In the genomic region with DNA sequence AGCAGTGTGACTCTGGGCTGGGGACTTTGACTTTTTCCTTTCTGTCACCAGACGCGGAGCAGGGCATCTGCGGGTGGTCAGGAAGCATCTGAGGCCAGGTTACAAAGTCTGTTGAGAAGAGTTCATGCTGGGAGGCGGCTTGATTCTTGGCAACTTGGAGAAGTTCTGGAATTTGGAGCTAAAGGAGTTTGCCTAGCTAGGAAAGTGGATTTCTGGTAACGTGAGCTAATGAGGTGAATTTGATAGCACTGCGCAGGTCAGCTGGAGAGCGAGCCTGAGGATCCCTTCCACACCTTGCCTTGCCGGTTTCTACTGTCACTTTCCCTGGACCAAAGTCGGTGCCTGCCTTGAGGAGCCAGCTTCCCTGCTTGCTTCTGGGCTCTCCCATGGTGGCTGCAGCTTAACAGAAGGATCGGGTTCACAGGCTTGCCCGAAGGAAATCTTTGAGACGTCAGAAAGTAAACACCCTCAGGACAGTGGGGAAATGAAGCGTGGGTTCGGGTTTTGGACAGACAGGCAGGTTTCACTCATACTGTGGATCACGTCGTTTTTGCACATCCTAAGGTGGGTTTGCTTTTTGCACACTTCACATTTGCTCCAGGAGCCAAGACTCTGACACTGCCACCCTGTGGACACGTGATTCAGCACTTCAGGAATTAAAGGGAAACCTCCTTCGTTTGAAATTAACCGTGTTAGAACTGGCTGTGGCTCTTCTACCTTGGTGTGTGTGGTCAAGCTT, we compare ENCODE assay signal across 8 mouse cellular contexts. TPM values are rescaled to one million over a fixed set of nuclear protein-coding genes. Genes with fewer than 3 reads are reported as not detected.
A peak's percentile ranks its signal among the peaks of the same experiment; 100 is the strongest.
DNase-seq lines count a peak whose midpoint lies in the region; ATAC-seq lines count a peak whose summit lies in the region.

No protein-coding gene starts in this region.

- H3K9ac ChIP-seq in embryonic facial prominence, embryonic 15.5 days: no peak overlapping the region
- no peak overlapping the region; the same call in 1 of the 2 replicates for H3K9ac ChIP-seq in hindbrain, embryonic 11.5 days (ENCODE audit: low read depth, low read length)
- peak overlapping the region; percentile 22 for H3K9ac ChIP-seq in limb, embryonic 11.5 days (ENCODE audit: low read length)
- peak overlapping the region; percentile 41 for H3K9ac ChIP-seq in midbrain, embryonic 13.5 days (replicated peaks)

- DNase-seq in frontal cortex, postnatal 36 days (ENCODE audit: low spot score in 2 of 2): peak; percentile 36 to 55
- DNase-seq in frontal cortex, postnatal 25 days (ENCODE audit: low spot score in 2 of 2): no peak
- DNase-seq in adrenal gland, postnatal 25 days: peak; percentile 32
- peak; percentile 47 for DNase-seq in hindbrain, embryonic 11.5 days (ENCODE audit: low spot score)
- peak; percentile 49 for DNase-seq in limb, embryonic 11.5 days (ENCODE audit: low spot score)
- DNase-seq in thymus, postnatal 14 days: peak; percentile 58

- WGBS in embryonic facial prominence, embryonic 15.5 days: 6% methylated on average over 19 of the region's 19 CpGs
- 6% methylated on average over 19 of the region's 19 CpGs for WGBS in hindbrain, embryonic 11.5 days
- 3% methylated on average over 19 of the region's 19 CpGs for WGBS in limb, embryonic 11.5 days
- 9% methylated on average over 19 of the region's 19 CpGs for WGBS in midbrain, embryonic 13.5 days

- H3K4me1 ChIP-seq in embryonic facial prominence, embryonic 15.5 days: peaks cover 45% of the 10 kb centered on the region
- peaks cover 5% of the 10 kb centered on the region; the same call in 1 of the 2 replicates for H3K4me1 ChIP-seq in hindbrain, embryonic 11.5 days (replicated peaks; ENCODE audit: control insufficient read depth, insufficient read depth, low read length)
- H3K4me1 ChIP-seq in limb, embryonic 11.5 days (ENCODE audit: control insufficient read depth, insufficient read depth, low read length): peaks cover 23% of the 10 kb centered on the region
- peaks cover 32% of the 10 kb centered on the region for H3K4me1 ChIP-seq in midbrain, embryonic 13.5 days (replicated peaks)

- peak overlapping the region; percentile 56 for H3K4me2 ChIP-seq in embryonic facial prominence, embryonic 15.5 days (replicated peaks)
- H3K4me2 ChIP-seq in hindbrain, embryonic 11.5 days (replicated peaks; ENCODE audit: low read depth, low read length): peak overlapping the region; percentile 37
- H3K4me2 ChIP-seq in limb, embryonic 11.5 days (ENCODE audit: low read depth, severe bottlenecking): peak overlapping the region; percentile 56
- peak overlapping the region; percentile 60 for H3K4me2 ChIP-seq in midbrain, embryonic 13.5 days (replicated peaks)

- no peak for ATAC-seq in embryonic facial prominence, embryonic 15.5 days (ENCODE audit: insufficient number of reproducible peaks, low FRiP score, low TSS enrichment, low read depth)
- ATAC-seq in hindbrain, embryonic 11.5 days (ENCODE audit: low FRiP score): no peak
- ATAC-seq in limb, embryonic 11.5 days (ENCODE audit: insufficient number of reproducible peaks, low FRiP score, low TSS enrichment, low read depth): 0 out of 2 replicates have a peak, but pooled peaks have one; percentile 19
- ATAC-seq in midbrain, embryonic 13.5 days: peak; percentile 55

- H3K4me3 ChIP-seq in embryonic facial prominence, embryonic 15.5 days (replicated peaks): peak overlapping the region; percentile 39
- peak overlapping the region; percentile 23; the same call in 1 of the 2 replicates for H3K4me3 ChIP-seq in hindbrain, embryonic 11.5 days (ENCODE audit: low read depth, low read length)
- H3K4me3 ChIP-seq in limb, embryonic 11.5 days (ENCODE audit: low read depth, low read length): peak overlapping the region; percentile 29
- peak overlapping the region; percentile 41 for H3K4me3 ChIP-seq in midbrain, embryonic 13.5 days (replicated peaks)

- H3K27ac ChIP-seq in embryonic facial prominence, embryonic 15.5 days (replicated peaks): peak overlapping the region; percentile 44
- H3K27ac ChIP-seq in hindbrain, embryonic 11.5 days (ENCODE audit: low read depth, low read length): no peak overlapping the region
- H3K27ac ChIP-seq in limb, embryonic 11.5 days (replicated peaks; ENCODE audit: low read depth, low read length): no peak overlapping the region
- H3K27ac ChIP-seq in midbrain, embryonic 13.5 days: no peak overlapping the region

- H3K9me3 ChIP-seq in embryonic facial prominence, embryonic 15.5 days (replicated peaks): no peaks in the 10 kb centered on the region
- no peaks in the 10 kb centered on the region for H3K9me3 ChIP-seq in hindbrain, embryonic 11.5 days (ENCODE audit: control insufficient read depth, low read length)
- no peaks in the 10 kb centered on the region for H3K9me3 ChIP-seq in limb, embryonic 11.5 days (ENCODE audit: control insufficient read depth, low read length)
- no peaks in the 10 kb centered on the region for H3K9me3 ChIP-seq in midbrain, embryonic 13.5 days

- H3K27me3 ChIP-seq in embryonic facial prominence, embryonic 15.5 days: no peaks in the 10 kb centered on the region
- no peaks in the 10 kb centered on the region for H3K27me3 ChIP-seq in hindbrain, embryonic 11.5 days (ENCODE audit: control insufficient read depth, insufficient read depth, low read length)
- no peaks in the 10 kb centered on the region for H3K27me3 ChIP-seq in limb, embryonic 11.5 days (ENCODE audit: control insufficient read depth, insufficient read depth, low read length)
- peaks cover 12% of the 10 kb centered on the region; the same call in 1 of the 2 replicates for H3K27me3 ChIP-seq in midbrain, embryonic 13.5 days

- 0 out of 2 replicates have a peak, but pooled peaks cover 4% of the 10 kb centered on the region for H3K36me3 ChIP-seq in embryonic facial prominence, embryonic 15.5 days
- no peaks in the 10 kb centered on the region for H3K36me3 ChIP-seq in hindbrain, embryonic 11.5 days (ENCODE audit: control insufficient read depth, insufficient read depth, low read length)
- H3K36me3 ChIP-seq in limb, embryonic 11.5 days (ENCODE audit: control insufficient read depth, insufficient read depth, low read length): no peaks in the 10 kb centered on the region
- no peaks in the 10 kb centered on the region for H3K36me3 ChIP-seq in midbrain, embryonic 13.5 days

RNA-seq across cellular contexts. Expression of gene Wbp4, which starts 5.8 kb away (rescaled TPM):
- total RNA-seq in adrenal gland, postnatal 25 days (2021): 39.5 and 45.8 TPM in 2 replicates
- 44.2 and 45.2 TPM in 2 replicates for polyA plus RNA-seq in embryonic facial prominence, embryonic 15.5 days (2015; fragmentation: Nextera tagmentation; extraction: Ambion mirVana)
- 59.1 and 61.3 TPM in 2 replicates for polyA plus RNA-seq in hindbrain, embryonic 11.5 days (2014; fragmentation: Nextera tagmentation; extraction: Ambion mirVana)
- polyA plus RNA-seq in limb, embryonic 11.5 days (2014; fragmentation: Nextera tagmentation; extraction: Ambion mirVana): 58.9 and 59.4 TPM in 2 replicates
- 48.4 and 49.7 TPM in 2 replicates for polyA plus RNA-seq in midbrain, embryonic 13.5 days (2015; fragmentation: Nextera tagmentation; extraction: Ambion mirVana)

RNA-seq across cellular contexts. Expression of gene Elf1, which starts 6.2 kb away (rescaled TPM):
- 20.8 and 27.7 TPM in 2 replicates for total RNA-seq in adrenal gland, postnatal 25 days (2021)
- polyA plus RNA-seq in embryonic facial prominence, embryonic 15.5 days (2015; fragmentation: Nextera tagmentation; extraction: Ambion mirVana): 16.4 and 18.5 TPM in 2 replicates
- polyA plus RNA-seq in hindbrain, embryonic 11.5 days (2014; fragmentation: Nextera tagmentation; extraction: Ambion mirVana): 8.7 and 9.4 TPM in 2 replicates
- polyA plus RNA-seq in limb, embryonic 11.5 days (2014; fragmentation: Nextera tagmentation; extraction: Ambion mirVana): 7.5 and 7.8 TPM in 2 replicates
- 3.0 and 4.1 TPM in 2 replicates for polyA plus RNA-seq in midbrain, embryonic 13.5 days (2015; fragmentation: Nextera tagmentation; extraction: Ambion mirVana)

RNA-seq across cellular contexts. Expression of gene Kbtbd6, which starts 35.5 kb away (rescaled TPM):
- 0.21 and 0.52 TPM in 2 replicates for total RNA-seq in adrenal gland, postnatal 25 days (2021)
- 2.4 and 2.7 TPM in 2 replicates for polyA plus RNA-seq in embryonic facial prominence, embryonic 15.5 days (2015; fragmentation: Nextera tagmentation; extraction: Ambion mirVana)
- polyA plus RNA-seq in hindbrain, embryonic 11.5 days (2014; fragmentation: Nextera tagmentation; extraction: Ambion mirVana): 5.0 and 5.5 TPM in 2 replicates
- polyA plus RNA-seq in limb, embryonic 11.5 days (2014; fragmentation: Nextera tagmentation; extraction: Ambion mirVana): 5.8 and 7.3 TPM in 2 replicates
- polyA plus RNA-seq in midbrain, embryonic 13.5 days (2015; fragmentation: Nextera tagmentation; extraction: Ambion mirVana): 1.8 and 2.3 TPM in 2 replicates

Comparison
In these comparisons a context has a peak if more than half of its experiments do, and no peak if none do; other contexts are left out.
1. DNase-seq: peak in frontal cortex, postnatal 36 days (2 of 2), adrenal gland, postnatal 25 days (single experiment), hindbrain, embryonic 11.5 days (single experiment), limb, embryonic 11.5 days (single experiment) and thymus, postnatal 14 days (single experiment); none in frontal cortex, postnatal 25 days (0 of 2).
2. ATAC-seq: peak in limb, embryonic 11.5 days (single experiment) and midbrain, embryonic 13.5 days (single experiment); none in embryonic facial prominence, embryonic 15.5 days (single experiment) and hindbrain, embryonic 11.5 days (single experiment).
3. H3K9ac ChIP-seq: peak in limb, embryonic 11.5 days (single experiment) and midbrain, embryonic 13.5 days (single experiment); none in embryonic facial prominence, embryonic 15.5 days (single experiment) and hindbrain, embryonic 11.5 days (single experiment).
4. Peak in every context shown above with its lines, with median percentiles within 50 percentile points of each other: H3K4me2 ChIP-seq and H3K4me3 ChIP-seq.